Mouse (Mus musculus) MEL (cell line): ENCODE data around the gene Fstl3.

Source experiments
- EP300 ChIP-seq, 2 experiments: IDR thresholded peaks; 2 replicates each; pipeline ENCODE4 v1.6.1; 2011; ENCODE audit warnings: improper control_type of control experiment in 2 of 2, low read length in 2 of 2, low read depth in 1 of 2, mild to moderate bottlenecking in 1 of 2
- GABPA ChIP-seq: IDR thresholded peaks from 2 replicates; pipeline ENCODE4 v1.6.1; 2012; ENCODE audit warnings: low read depth, mild to moderate bottlenecking, inconsistent platforms, low read length, improper control_type of control experiment, moderate library complexity
- POLR2A ChIP-seq, 2 experiments: IDR thresholded peaks; 2 replicates each; pipeline ENCODE4 v1.6.1; 2011 to 2012; ENCODE audit warnings: low read length in 2 of 2, mild to moderate bottlenecking in 2 of 2, control low read depth in 1 of 2, improper control_type of control experiment in 1 of 2, low read depth in 1 of 2, moderate library complexity in 1 of 2; ENCODE audit not compliant: control insufficient read depth in 1 of 2, insufficient read depth in 1 of 2, poor library complexity in 1 of 2
- RCOR1 ChIP-seq: IDR thresholded peaks from 2 replicates; pipeline ENCODE4 v1.6.1; 2012; ENCODE audit warnings: low read depth, mild to moderate bottlenecking, inconsistent platforms, low read length, improper control_type of control experiment

DNA sequence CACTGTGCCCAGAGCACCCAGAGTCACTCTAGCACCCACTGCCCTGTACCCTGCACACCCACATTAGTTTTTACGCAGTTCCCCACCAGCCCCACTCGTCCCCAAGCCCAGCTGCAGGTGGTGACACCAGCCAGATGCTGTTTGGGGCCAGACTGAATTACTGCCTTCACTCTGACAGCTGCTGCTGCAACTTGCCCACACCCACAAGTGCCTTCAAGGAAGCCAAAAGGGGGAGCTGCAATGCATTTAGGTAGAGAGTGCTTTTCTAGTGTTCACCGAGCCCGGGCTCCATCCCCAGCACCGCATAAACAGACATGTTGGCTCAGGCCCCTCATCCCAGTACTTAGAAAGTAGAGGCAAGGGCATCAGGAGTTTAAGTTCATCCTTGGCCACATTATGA is 4.9 kb downstream of the Fstl3 start:
- TF ChIP-seq GABPA (no peak), RCOR1 (no peak), POLR2A (IDR thresholded peaks at IDR 0.05; ENCODE audit: control insufficient read depth in 1 of 2, insufficient read depth in 1 of 2, low read depth in 1 of 2, low read length in 2 of 2, poor library complexity in 1 of 2) (no peak), EP300 (IDR thresholded peaks at IDR 0.05; ENCODE audit: low read depth in 1 of 2, low read length in 2 of 2) (no peak)
